Mouse (Mus musculus): ENCODE data around the gene Camsap1.
A peak's percentile ranks its signal among the peaks of the same experiment; 100 is the strongest.

The Camsap1 gene

DNA sequence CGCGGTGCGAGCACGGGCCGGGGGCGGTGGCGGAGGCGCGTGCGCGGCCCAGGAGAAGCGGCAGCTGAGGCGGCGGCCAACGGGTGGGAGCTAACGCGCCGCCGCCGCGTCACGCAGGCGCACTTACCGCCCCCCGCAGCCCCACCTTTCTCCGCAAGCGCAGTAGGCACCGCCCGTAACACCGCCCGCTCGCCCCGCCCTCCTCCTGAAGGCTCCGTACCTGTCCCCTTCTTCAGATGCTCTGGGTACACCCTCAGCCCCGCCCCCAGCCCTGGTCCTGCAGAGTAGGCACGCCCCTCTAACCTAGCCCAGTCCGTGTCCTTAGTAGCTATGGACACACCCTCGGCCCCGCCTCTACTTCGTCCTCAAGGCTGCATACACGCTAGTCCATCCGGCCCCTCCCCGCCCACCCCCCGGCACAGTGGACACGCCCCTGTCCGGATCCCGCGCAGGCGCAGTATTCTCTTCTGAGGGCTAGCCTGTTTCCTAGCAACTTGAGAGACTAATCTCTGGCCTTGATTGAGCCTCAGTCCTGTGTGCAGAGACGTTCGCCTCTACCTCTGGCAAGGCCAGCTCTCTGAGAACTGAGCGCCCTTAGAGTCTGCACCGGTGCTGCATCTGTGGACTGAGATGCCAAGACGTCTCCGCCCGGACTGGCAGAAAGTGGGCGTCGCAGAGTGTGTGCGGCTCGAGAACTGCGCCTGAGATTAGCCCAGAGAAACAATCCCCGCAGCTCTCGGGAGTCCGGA is at the start of gene Camsap1:
Gene Camsap1 (minus strand): TSS at position 124 of the 749 bp plus-strand sequence.
- DNase-seq (ENCODE audit: low read depth, low spot score) = peak; percentile 100

DNA sequence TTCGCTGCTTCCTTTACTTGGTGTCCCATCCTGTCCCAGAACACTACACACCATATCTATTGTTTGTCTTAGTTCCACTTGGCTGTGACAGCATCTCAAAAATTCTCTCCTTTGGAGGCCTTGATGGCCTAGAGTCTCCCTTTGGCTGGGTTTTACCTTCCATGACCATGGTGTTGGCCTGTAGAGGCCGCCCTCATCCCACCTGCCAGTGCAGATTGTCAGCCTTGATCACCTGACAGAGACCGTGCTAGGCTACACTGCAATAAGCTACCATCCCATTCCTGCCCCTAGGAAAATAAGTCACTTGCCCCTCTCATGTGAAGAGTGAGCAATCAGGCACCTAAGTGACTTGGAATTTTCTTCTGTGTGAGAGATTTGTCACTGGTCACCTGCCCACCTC is 47.2 kb upstream of the Camsap1 start:
- DNase-seq (ENCODE audit: low read depth, low spot score) = peak; percentile 58

DNA sequence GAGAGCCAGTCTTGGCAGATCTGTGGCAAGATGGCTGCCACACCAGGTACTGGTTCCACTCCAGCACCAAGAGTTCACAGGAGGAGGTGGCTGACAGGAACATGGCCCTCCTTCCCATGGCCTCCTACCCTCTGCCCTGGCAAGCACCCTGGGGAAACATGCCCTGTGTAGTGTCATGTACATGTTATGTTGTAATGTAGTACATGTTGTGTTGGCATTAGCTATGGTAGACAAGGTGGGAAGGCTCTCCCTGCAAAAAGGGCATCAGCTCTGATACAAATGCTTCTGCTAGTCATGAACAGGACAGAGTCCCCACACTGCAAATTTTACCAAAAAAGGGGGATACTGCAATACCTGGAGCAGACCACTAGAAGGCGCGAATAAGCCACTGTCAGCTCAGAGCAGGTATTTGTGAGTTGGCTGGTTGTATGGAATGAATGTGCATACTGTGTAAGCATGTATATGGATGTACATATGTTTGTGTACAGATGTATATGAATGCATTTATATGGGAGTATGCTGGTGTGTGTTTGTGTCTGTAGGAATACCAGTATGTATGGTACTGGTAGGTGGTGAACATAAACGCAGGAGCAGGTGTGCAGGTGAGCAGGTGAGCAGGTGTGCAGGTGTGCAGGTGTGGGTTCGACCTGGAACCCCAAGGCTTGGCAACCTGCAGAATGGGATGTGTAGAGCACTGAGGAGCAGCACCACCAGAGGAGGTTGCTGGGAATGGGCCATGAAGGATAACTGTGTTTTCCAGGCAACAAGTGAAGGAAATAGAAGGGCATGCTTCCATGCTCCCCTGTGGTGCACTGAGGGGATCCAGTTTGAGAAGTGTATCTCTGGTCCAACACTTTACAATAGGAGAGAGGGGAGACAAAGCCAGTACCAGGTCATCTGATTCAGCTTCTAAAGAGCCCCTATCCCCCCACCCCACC is 41.3 kb upstream of the Camsap1 start:
- peak; percentile 57 for DNase-seq (ENCODE audit: low read depth, low spot score)

DNA sequence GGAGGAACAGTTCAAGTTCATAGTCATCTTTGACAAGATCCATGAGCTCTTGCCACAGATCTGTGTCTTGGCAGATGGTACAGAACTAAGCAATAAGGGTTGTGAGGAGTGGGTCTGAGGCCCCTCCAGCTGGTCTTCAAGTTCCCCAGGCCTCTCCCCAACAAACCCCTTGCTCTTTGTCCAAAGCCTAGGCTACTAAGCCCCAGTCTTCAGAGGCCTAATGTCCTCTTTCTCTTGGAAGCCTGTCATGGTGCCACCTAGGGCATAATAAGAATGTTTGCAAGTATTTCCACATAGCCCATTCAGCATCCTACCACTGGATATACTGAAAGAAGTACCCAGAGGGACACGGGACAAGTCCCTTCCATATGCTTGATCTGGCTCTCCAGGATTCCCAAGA is 39.5 kb upstream of the Camsap1 start:
- no peak for DNase-seq (ENCODE audit: low read depth, low spot score)

DNA sequence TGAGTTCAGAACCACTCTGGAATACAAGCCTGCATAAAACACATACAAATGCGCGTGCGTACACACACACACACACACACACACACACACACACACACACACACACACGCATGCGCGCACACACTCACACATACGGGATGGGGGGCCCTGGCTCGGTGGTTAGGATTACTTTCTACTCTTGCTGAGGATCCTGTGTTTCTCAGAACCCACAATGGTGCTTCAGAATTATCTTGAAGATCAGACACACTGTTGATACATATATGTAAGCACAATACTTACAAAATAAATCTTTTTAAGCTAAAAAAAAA is 39.1 kb upstream of the Camsap1 start:
- DNase-seq (ENCODE audit: low read depth, low spot score) = no peak

DNA sequence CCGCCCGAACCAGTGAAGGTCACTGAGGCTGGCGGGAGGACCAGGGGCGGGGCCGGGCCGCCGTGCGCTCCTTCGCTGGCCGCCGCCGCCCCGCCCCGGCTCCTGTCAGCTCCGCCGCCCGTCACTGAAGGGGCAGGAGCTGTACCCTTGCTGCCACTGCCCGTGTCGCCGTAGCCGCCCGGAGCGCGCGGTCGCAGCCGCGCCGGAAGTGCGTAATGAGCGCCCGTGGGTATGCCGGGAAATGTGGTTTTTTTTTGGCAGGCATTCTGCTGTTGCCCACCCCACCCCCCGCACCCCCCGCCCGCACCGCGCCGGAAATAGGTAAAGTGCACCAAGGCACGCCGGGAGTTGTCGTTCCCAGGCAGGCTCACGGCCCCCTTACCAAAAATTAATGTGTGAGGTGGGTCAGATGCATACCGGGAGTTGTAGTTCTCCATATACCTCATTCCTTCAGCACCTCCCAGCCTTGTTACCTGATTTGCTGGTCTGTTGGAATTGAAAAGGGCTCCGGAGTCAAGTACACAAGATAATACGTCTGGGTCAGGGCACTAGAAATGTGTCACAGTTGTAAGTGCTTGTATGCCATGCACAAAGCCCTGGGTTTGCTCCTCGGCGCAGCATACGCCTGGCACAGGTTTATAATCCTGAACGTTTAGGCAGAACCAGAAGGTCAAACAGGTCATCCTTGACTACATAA is 38.6 kb upstream of the Camsap1 start, which contains the start of gene Ubac1:
Gene Ubac1 (minus strand): TSS at position 187 of the 697 bp plus-strand sequence.
- peak; percentile 93 for DNase-seq (ENCODE audit: low read depth, low spot score)

DNA sequence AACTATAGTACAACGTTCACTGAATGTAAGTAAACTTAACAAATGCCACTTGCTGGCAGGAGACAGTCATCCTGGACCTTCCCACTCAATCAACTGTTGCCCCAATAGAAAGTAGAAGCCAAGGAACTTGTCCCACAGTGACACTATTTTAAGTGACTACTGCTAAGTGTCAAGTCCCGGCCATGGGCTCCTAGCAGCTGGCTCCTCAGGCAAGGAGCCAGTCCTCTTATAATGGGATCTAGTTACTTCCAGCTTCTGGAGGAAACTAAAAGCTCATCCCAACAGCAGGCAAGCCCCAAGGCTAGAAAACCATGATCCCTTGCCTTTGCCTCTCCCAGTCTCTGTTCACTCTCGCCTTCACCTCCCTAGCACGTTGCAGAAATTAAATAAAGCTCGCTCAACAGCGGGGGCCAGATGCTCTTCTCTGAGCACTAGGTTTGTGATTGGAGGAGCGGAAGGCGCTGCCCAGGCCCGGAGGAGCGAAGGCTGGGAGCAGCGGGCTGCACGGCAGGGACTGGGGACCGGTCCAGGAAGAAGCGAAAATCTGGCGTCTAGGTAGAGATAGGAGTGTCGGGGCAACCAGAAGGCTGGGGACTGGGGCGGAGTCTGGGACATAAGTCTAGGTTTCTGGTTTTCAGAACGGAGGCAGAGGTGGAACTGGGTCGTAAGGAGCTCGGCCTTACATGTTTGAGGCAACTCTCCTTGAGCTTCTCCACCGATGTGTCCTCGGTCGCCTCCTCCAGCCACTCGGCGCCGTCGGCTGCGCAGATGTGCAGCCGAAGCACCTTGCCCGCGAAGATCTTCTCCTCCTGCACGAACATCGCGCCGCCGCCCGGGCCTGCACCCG is 37.9 kb upstream of the Camsap1 start:
- DNase-seq (ENCODE audit: low read depth, low spot score) = no peak

DNA sequence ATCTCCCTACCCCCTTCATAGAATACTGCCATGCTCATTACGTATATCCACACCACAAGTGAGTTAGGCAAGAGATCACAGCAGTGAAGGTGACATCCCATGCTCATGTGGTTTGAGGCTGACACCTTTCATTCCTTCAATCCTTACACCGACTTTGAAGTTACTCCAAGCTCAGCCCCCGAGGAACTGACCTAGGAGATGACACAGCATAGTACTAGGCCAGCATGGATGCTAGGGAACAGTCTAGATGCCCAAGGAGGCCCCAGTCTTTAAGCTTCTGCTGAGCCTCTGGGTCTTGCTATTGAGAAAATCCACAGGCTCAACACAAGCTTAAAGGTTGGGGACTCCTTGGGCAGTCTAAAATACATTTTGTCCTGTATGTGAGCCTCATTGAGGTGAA is 36.8 kb upstream of the Camsap1 start:
- DNase-seq (ENCODE audit: low read depth, low spot score) = no peak

DNA sequence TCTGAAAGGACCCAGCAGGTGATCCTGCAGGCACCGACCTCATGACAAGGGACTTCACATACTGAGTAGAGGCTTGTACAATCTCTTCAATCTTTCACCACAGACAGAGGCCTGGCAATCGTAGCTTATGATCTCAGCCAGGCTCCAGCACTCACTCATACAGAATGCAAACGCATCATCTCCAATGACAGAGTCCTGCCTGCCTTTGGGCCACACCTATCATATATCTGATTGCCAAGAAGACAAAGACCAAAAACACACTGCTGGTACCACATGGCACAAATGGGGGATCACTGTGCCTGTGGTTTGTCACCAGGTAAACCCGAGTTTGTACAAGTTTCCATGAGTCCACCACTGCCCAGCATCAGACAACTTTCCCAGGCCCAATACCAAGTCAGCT is 34.2 kb upstream of the Camsap1 start:
- DNase-seq (ENCODE audit: low read depth, low spot score) = no peak

DNA sequence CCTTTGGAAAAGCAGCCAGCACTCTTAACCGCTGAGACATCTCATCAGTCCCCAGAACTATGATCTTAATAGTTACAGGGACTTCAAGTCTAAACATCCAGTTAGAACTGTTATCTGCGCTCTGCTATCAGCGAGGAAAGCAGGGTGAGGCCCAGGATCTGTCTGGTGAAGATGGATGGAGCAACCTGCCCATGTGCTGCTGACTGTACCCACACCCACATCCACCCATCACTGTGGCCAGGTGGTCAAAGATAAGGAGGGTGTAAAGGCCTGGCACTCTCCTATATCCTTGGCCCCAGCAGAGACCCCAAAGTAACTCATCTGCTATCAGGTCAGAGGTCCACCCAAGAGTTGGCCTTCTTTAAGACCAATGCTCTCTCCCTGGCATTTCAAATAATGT is 30.6 kb upstream of the Camsap1 start:
- no peak for DNase-seq (ENCODE audit: low read depth, low spot score)

DNA sequence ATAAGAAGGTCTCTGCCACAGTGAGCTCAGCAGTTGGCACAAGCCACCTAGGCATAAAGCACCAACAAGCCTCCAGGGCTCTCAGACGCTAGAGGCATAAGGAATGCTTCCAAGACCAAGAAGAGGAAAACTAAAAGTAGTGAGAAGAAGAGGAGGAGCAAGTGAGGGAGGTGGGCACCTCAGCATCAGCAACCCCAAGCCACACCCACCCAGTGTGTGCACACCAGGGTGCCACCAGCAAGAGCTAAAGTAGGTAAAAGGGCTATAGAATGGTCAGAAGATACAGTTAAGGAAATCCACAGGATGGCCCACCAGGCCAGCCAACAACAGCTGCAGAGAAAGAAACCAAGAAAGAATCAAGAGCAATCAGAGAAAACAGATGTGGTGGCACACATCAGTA is 28.3 kb upstream of the Camsap1 start:
- no peak for DNase-seq (ENCODE audit: low read depth, low spot score)

DNA sequence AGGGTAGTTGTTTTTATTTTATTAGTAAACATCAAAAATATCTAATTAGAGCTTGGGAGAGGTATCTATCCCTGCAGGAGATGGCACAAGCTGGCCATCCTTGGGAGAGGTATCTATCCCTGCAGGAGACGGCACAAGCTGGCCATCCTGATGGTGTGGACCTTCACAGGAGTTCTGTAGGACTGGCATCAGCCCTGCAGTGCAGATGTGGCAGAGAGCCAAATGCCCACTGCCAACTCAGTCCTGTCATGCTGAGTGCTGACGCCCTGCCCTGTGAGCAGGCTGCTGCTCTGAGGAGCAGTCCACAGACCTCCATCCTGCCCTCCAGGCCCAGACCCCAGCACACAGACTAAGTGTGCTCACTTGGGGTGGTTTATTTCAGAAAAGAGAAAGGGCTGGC is 18.9 kb upstream of the Camsap1 start:
- DNase-seq (ENCODE audit: low read depth, low spot score) = no peak

DNA sequence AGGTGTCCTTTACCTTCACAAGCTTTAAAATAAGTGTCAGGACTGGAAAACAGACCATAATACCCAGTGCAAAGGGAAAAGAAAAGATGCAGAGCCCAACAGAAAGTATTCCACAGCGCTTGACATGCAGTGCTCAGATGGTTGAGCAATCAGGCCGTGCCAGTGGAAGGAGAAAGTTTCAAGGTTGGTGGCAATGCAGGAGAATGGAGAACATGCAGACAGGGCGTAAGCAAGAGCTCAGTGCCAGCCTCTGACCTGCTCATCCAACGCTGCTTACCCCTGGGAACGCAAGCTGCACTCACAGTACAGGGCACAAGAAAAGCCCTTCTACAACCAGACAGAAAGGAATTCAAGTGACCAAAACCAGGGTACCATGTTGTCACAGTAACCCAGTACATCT is 18.1 kb upstream of the Camsap1 start:
- no peak for DNase-seq (ENCODE audit: low read depth, low spot score)

DNA sequence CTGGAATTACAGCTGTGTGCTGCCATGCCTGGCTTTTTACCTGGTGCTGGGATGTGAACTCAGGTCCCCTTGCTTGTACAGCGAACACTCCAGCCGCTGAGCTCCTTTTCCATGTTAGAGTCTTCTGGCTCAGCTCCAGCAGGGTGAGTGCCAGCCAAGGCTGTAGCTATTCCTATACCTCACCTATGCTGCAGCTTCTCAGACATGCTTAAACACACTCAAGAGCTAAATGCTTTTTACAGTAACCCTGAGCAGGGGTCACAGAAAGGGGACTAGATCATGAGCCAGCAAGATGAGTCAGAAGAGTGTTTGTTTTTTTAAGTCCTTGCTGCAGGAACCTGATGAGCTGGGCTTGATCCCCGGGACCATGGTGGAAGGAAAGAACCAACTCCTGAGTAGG is 14.6 kb upstream of the Camsap1 start:
- no peak for DNase-seq (ENCODE audit: low read depth, low spot score)

DNA sequence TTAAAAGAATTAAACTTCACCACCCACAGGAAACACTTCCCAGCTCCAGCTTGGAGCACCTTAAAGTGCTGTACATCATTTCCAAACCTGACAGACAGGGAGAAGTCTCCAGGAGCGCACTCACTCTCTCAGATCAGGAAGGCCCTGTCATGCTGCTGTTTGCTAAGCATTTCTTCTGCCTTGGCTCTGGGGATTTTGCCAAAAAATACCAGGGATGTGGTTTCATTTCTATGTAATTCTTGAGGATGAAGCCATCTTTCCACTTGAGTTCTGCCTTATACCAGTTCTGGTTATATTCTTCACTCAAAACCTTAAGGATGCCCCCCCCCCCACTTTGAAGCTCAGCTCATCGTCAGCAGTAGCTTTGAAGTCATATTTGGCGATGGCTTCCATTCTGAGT is 11.7 kb upstream of the Camsap1 start:
- no peak for DNase-seq (ENCODE audit: low read depth, low spot score)

DNA sequence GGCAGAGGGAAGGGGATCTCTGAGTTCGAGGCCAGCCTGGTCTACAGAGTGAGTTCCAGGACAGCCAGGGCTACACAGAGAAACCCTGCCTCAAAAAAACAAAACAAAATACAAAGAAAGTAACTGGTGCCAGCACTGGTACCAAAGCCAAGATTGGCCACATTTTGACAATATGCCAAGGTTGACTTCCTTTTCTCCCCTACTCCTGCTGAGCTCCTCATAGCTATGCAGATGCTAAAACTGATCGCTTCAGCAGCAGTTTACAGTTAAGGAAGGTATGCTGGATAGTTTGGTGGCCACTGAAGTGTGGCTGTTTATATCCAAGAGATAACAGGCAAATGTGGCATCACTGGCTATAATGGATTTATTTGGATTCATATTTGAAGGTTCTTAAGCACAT is 9.2 kb upstream of the Camsap1 start:
- peak; percentile 11 for DNase-seq (ENCODE audit: low read depth, low spot score)

DNA sequence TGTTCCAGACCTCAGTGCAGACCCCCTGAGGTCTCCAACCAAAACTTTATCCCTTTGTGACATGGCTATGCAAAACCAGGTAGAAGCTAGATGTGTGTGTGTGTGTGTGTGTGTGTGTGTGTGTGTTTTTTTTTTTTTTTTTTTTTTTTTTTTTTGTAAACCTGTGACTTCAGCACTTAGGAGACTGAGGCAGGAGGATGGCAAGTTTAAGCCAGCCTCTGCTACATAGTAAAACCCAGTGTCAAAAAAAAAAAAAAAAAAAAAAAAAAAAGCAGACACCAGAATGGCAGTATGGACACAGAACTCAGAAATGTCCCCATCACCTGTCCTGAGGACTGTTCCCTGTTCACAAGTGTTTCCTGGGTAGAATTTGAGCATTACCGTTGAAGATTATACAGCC is 6.6 kb upstream of the Camsap1 start:
- DNase-seq (ENCODE audit: low read depth, low spot score) = no peak

DNA sequence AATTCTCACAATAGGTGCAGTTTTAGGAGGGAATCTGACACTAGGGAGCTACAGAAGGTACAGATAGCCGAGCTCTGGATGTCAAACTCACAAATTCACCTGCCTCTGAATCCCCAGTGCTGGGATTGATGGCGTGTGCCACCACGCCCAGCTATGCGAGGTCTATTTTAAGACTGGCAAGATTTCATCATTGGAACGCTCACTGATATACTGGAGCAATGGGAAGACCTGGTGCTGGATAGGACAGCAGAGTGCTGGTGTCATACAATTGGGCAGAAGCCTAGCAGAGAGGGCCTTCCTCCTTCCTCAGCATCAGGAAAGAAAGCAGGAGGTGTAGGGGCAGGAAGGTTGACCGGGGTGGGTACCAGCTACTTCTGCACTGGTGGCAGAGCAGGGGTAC is 4.7 kb upstream of the Camsap1 start:
- no peak for DNase-seq (ENCODE audit: low read depth, low spot score)

DNA sequence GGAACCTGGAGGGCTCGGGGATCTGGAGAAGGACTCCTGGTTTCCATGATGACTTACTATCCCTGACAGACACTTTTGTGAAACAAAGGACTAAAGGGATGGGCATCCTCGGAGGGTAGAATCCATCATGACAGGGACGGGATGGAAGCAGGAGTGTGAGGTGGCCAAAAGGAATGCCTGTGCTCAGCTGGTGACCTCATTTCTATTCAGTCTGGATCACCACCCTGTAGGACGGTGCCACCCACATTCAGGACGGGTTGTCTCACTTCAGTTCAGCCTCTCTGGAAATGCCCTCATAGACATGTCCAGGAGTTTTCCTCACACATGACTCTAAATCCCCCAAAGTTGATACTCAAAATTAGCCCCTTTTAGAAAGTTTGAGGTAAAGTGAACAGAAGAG is 3.5 kb upstream of the Camsap1 start:
- no peak for DNase-seq (ENCODE audit: low read depth, low spot score)

DNA sequence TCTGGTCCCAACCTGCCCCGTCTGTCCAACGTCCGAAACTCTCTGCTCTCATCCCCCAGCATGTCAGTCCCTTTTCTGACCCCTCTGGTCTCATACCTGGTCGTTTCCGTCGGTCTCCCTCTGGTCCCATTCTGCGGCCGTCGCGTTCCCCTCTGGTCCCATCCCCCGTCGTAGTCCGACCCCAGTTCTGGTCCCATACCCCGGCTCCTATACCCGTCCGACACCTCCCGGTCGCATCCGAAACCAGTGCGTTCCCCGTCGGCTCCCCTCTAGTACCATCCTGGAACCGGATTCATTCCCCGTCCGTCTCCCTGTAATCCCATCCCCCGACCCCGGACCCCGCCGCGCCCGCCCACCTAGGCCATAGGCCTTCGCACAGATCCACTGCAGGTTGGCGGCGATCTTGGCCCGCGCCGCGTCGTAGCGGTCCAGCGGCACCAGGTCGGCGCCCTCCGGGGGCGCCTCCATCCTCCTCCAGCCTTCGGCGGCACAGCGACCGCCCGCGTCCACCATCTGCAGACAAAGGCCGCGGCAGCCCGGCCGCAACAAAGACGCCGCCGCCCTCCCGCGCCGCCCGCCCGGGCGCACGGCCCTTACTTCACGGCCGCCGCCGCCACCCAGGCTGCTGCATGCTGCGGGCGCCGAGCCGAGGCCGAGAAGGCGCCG is 523 bp downstream of the Camsap1 start:
- DNase-seq (ENCODE audit: low read depth, low spot score) = peak; percentile 12

DNA sequence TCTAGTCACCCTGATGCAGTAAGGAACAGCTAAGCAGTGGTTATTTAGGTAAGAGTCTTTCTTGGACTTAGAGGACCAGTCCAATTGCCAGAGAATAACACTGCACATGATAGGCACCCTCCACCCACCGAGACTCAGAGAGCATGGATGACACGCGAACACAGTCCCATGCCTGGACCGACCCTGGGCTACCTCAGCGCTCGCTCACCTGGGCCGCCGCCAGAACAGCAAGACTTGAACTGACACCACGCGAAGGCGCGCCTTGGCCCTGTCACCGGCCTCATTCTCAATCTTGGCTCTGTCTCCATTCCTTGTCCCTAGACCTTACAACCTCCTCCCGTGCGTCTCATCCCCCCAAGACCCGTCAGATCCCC is 1.0 kb downstream of the Camsap1 start:
- peak; percentile 19 for DNase-seq (ENCODE audit: low read depth, low spot score)
